In the genomic region with DNA sequence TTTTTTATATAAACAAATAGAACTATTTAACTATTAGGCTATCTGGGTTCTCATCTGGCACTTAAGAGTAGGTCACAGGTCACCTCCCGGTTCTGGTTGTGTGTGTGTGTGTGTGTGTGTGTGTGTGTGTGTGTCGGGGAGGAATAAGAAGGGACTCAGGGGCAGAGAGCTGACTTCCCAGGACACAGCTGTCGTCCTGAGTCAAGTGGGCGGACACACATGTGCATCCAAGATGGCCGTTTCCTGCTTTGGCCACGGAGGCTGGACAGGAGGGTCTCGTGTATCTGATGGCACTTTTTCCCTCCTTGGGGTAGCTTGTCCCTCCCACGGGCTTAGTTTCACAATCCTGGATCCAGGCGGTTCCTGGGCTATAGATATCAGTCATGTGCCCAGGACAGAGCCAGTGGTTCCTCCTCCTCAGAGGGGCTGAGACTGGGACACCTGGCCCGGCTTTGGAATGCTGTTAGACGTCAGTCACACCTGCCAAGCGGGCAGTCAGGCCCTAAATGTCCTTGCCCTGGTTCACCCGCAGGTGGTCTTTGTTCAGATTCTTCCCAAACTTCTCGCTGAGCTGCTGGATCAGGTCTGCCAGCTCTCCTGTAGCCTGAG, we compare ENCODE assay signal across 22 mouse cellular contexts. TPM values are rescaled to one million over a fixed set of nuclear protein-coding genes. Genes with fewer than 3 reads are reported as not detected.
DNase-seq lines count a peak whose midpoint lies in the region; ATAC-seq and TF ChIP-seq lines count a peak whose summit lies in the region.
"Had no signal": no experiment of that assay in that cellular context is flagged by ENCODE, and none has a peak within 500 bp of the region (broad histone marks: within the 10 kb centered on the region; RNA-seq: fewer than 3 reads in every experiment).

No protein-coding gene starts in this region.

- no peak overlapping the region for H3K4me3 ChIP-seq in hindbrain, embryonic 13.5 days
- no peak overlapping the region for H3K4me3 ChIP-seq in hindbrain, embryonic 11.5 days (ENCODE audit: low read depth, low read length)
- no peak overlapping the region for H3K4me3 ChIP-seq in neural tube, embryonic 13.5 days
- H3K4me3 ChIP-seq in forebrain, postnatal 0 days (ENCODE audit: low read depth, low read length), result no peak overlapping the region
- no peak overlapping the region for H3K4me3 ChIP-seq in olfactory bulb, adult 2 months (ENCODE audit: insufficient read depth, low read depth, low read length)
- H3K4me3 ChIP-seq: embryonic facial prominence, embryonic 13.5 days; heart, adult 2 months; left cerebral cortex, adult 2 months; limb, embryonic 10.5 days had no signal

- no peak overlapping the region for H3K4me2 ChIP-seq in hindbrain, embryonic 13.5 days
- H3K4me2 ChIP-seq in hindbrain, embryonic 11.5 days (replicated peaks; ENCODE audit: low read depth, low read length), result no peak overlapping the region
- no peak overlapping the region for H3K4me2 ChIP-seq in neural tube, embryonic 13.5 days
- no peak overlapping the region for H3K4me2 ChIP-seq in forebrain, postnatal 0 days (ENCODE audit: low read depth)
- H3K4me2 ChIP-seq: embryonic facial prominence, embryonic 13.5 days had no signal

- ATAC-seq in hindbrain, embryonic 13.5 days (ENCODE audit: low FRiP score), result no peak
- no peak for ATAC-seq in hindbrain, embryonic 11.5 days (ENCODE audit: low FRiP score)
- ATAC-seq in neural tube, embryonic 13.5 days (ENCODE audit: low read depth), result no peak
- no peak for ATAC-seq in forebrain, postnatal 0 days
- ATAC-seq: liver, postnatal 0 days had no signal

- peak overlapping the region; percentile 85; the same call in 1 of the 2 replicates for H3K27ac ChIP-seq in hindbrain, embryonic 13.5 days
- H3K27ac ChIP-seq in hindbrain, embryonic 11.5 days (ENCODE audit: low read depth, low read length), result no peak overlapping the region
- peak overlapping the region; percentile 79; the same call in 1 of the 2 replicates for H3K27ac ChIP-seq in neural tube, embryonic 13.5 days (replicated peaks)
- peak overlapping the region; percentile 71 for H3K27ac ChIP-seq in forebrain, postnatal 0 days (ENCODE audit: low read depth, low read length)
- 0 out of 2 replicates have a peak overlapping the region, but pooled peaks have one; percentile 89 for H3K27ac ChIP-seq in olfactory bulb, adult 2 months (ENCODE audit: insufficient read depth, low read depth, low read length)
- H3K27ac ChIP-seq: embryonic facial prominence, embryonic 13.5 days; heart, adult 2 months; left cerebral cortex, adult 2 months; limb, embryonic 10.5 days had no signal

- peaks cover 51% of the 10 kb centered on the region for H3K4me1 ChIP-seq in hindbrain, embryonic 13.5 days (replicated peaks)
- peaks cover 11% of the 10 kb centered on the region for H3K4me1 ChIP-seq in hindbrain, embryonic 11.5 days (replicated peaks; ENCODE audit: control insufficient read depth, insufficient read depth, low read length)
- H3K4me1 ChIP-seq in neural tube, embryonic 13.5 days (replicated peaks), result peaks cover 36% of the 10 kb centered on the region
- H3K4me1 ChIP-seq in forebrain, postnatal 0 days (ENCODE audit: insufficient read depth), result peaks cover 10% of the 10 kb centered on the region; the same call in 1 of the 2 replicates
- peaks cover 53% of the 10 kb centered on the region for H3K4me1 ChIP-seq in olfactory bulb, adult 2 months (ENCODE audit: control insufficient read depth, insufficient read depth, low read length)

- DNase-seq in hindbrain, embryonic 11.5 days (ENCODE audit: low spot score), result no peak
- no peak for DNase-seq in neural tube, embryonic 10.5 days (ENCODE audit: extremely low spot score, low spot score)
- DNase-seq in forebrain, postnatal 0 days, result no peak
- no peak for DNase-seq in ovary, postnatal 36 days (ENCODE audit: low spot score)
- DNase-seq: cerebellum, adult 8-10 months; gastrocnemius, postnatal 14 days; heart, adult 2 months; heart, postnatal 36 days; liver, postnatal 0 days; lung, postnatal 10 days; right cerebral cortex, postnatal 4 days; thymus, postnatal 14 days had no signal

- no peak overlapping the region for H3K9ac ChIP-seq in hindbrain, embryonic 13.5 days
- no peak overlapping the region for H3K9ac ChIP-seq in hindbrain, embryonic 11.5 days (ENCODE audit: low read depth, low read length)
- no peak overlapping the region for H3K9ac ChIP-seq in neural tube, embryonic 13.5 days
- no peak overlapping the region for H3K9ac ChIP-seq in forebrain, postnatal 0 days
- H3K9ac ChIP-seq: embryonic facial prominence, embryonic 13.5 days; liver, postnatal 0 days had no signal

- 0 out of 2 replicates have a peak, but pooled peaks cover 6% of the 10 kb centered on the region for H3K27me3 ChIP-seq in hindbrain, embryonic 13.5 days
- no peaks in the 10 kb centered on the region for H3K27me3 ChIP-seq in hindbrain, embryonic 11.5 days (ENCODE audit: control insufficient read depth, insufficient read depth, low read length)
- H3K27me3 ChIP-seq in neural tube, embryonic 13.5 days, result no peaks in the 10 kb centered on the region
- no peaks in the 10 kb centered on the region for H3K27me3 ChIP-seq in forebrain, postnatal 0 days (ENCODE audit: insufficient read depth, low read length)
- H3K27me3 ChIP-seq: embryonic facial prominence, embryonic 13.5 days had no signal

- WGBS in hindbrain, embryonic 13.5 days, result 56% methylated on average over 14 of the region's 14 CpGs
- 56% methylated on average over 14 of the region's 14 CpGs for WGBS in hindbrain, embryonic 11.5 days
- 59% methylated on average over 14 of the region's 14 CpGs for WGBS in neural tube, embryonic 13.5 days
- WGBS in forebrain, postnatal 0 days, result 70% methylated on average over 14 of the region's 14 CpGs
- 74% methylated on average over 14 of the region's 14 CpGs for WGBS in olfactory bulb, adult 2 months

- no peaks in the 10 kb centered on the region for H3K36me3 ChIP-seq in hindbrain, embryonic 13.5 days
- H3K36me3 ChIP-seq in hindbrain, embryonic 11.5 days (ENCODE audit: control insufficient read depth, insufficient read depth, low read length), result no peaks in the 10 kb centered on the region
- no peaks in the 10 kb centered on the region for H3K36me3 ChIP-seq in neural tube, embryonic 13.5 days
- no peaks in the 10 kb centered on the region for H3K36me3 ChIP-seq in forebrain, postnatal 0 days (ENCODE audit: insufficient read depth)
- H3K36me3 ChIP-seq: embryonic facial prominence, embryonic 13.5 days; limb, embryonic 10.5 days had no signal

- no peak for TF ChIP-seq POLR2A in olfactory bulb, adult 2 months (IDR thresholded peaks at IDR 0.05; ENCODE audit: insufficient read depth, low read depth, low read length)

- TF ChIP-seq CTCF in forebrain, postnatal 0 days (IDR thresholded peaks at IDR 0.05; ENCODE audit: low read depth), result no peak
- TF ChIP-seq CTCF in olfactory bulb, adult 2 months (IDR thresholded peaks at IDR 0.05; ENCODE audit: insufficient read depth, low read depth, low read length), result no peak

- no peaks in the 10 kb centered on the region for H3K9me3 ChIP-seq in hindbrain, embryonic 13.5 days
- no peaks in the 10 kb centered on the region for H3K9me3 ChIP-seq in hindbrain, embryonic 11.5 days (ENCODE audit: control insufficient read depth, low read length)
- no peaks in the 10 kb centered on the region for H3K9me3 ChIP-seq in neural tube, embryonic 13.5 days
- no peaks in the 10 kb centered on the region for H3K9me3 ChIP-seq in forebrain, postnatal 0 days (ENCODE audit: low read length)
- H3K9me3 ChIP-seq: embryonic facial prominence, embryonic 13.5 days; limb, embryonic 10.5 days had no signal

RNA-seq across cellular contexts. Expression of gene Gm45623, which starts 19.7 kb away (rescaled TPM):
- 1.5 and 1.7 TPM in 2 replicates for polyA plus RNA-seq in hindbrain, embryonic 13.5 days (2015; fragmentation: Nextera tagmentation; extraction: Ambion mirVana)
- polyA plus RNA-seq in hindbrain, embryonic 11.5 days (2014; fragmentation: Nextera tagmentation; extraction: Ambion mirVana), result not detected in 2 replicates
- polyA plus RNA-seq in neural tube, embryonic 13.5 days (2015; fragmentation: Nextera tagmentation; extraction: Ambion mirVana), result 1.0 and 1.6 TPM in 2 replicates
- 8.8 and 9.8 TPM in 2 replicates for total RNA-seq in forebrain, postnatal 0 days (2014; rRNA removed)
- 1.7 and 3.4 TPM in 2 replicates for polyA plus RNA-seq in forebrain, postnatal 0 days (2015; fragmentation: Nextera tagmentation; extraction: Ambion mirVana)
- polyA plus RNA-seq in olfactory bulb, adult 2 months (2012; ENCODE audit: insufficient read depth, insufficient read length, low replicate concordance, missing spikeins), result not detected in 2 replicates
- total RNA-seq: adrenal gland, adult 18-20 months; gastrocnemius, postnatal 14 days; heart, adult 2 months; heart, postnatal 36 days; liver, adult 2 months; megakaryocyte, adult 5-6 weeks had no signal
- polyA plus RNA-seq: heart, adult 2 months; heart, embryonic 14.5 days; limb, embryonic 10.5 days; liver, adult 2 months; liver, postnatal 0 days had no signal
